Mouse (Mus musculus): Measurements from ENCODE around the gene Anxa8. TPM values are rescaled to one million over a fixed set of nuclear protein-coding genes. Genes with fewer than 3 reads are reported as not detected.

Gene Anxa8
- 1 to 10 TPM; 1.8 to 5.4 TPM for total RNA-seq (2021)
- long read RNA-seq, experiment 1, partial matches to known transcripts: 0 of 1 reads
- long read RNA-seq, experiment 1, other reads (novel, unspliced or antisense): 0 of 1 reads
- long read RNA-seq, experiment 2, partial matches to known transcripts: 0 of 2 reads
- long read RNA-seq, experiment 2, other reads (novel, unspliced or antisense): 0 of 2 reads

DNA sequence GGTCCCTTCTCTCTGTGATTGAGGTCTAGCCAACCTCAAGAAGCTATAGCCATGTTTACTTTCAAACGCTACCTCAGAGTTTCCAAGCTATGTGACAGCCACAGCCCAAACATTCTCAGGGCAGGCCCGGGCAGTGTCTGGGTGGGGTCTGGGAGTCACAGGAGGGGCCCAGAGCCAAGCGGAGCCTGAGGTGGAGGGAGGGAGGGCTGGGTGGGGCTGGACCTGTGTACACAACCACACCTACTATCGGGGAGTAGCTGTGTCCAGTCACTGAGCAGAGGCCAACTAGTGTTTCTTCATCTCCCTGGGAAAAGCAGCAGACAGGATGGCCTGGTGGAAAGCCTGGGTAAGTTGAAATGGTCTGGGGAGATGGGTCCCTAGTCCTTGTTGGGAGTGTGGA lies at the start of gene Anxa8:
Gene Anxa8 (plus strand): TSS at position 251 of the 400 bp plus-strand sequence.
- peak in 1 of 2 experiments; percentile 34 for DNase-seq

- DNase-seq: no peak
Measured at GRCm38 (mm10) chr14:34041241-34041640, 44.5 kb upstream of the Anxa8 start.

- DNase-seq: no peak
Measured at GRCm38 (mm10) chr14:34043341-34043740, 42.4 kb upstream of the Anxa8 start.

- DNase-seq: no peak
Measured at GRCm38 (mm10) chr14:34050101-34050779, 35.5 kb upstream of the Anxa8 start.

DNA sequence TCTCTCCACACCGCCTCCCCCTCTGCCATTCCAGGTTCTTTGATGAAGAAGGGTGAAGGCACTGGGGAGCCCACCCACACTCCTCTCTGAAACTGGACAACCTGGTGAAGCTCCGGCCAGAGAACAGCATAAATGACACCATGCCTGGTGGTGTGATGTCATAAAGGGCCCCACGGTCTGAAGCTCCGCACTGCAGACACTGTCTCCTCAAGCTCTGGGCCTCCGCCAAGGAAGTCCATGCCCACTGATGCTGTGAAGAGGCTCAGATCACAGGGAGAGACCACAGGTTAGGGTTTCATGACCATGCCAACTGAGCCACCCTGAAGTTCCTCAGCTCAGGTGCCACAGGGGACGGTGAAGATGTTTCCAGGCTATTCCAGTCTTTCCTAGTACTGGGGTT lies 33.3 kb upstream of the Anxa8 start, which contains the start of gene Antxrl:
Gene Antxrl (plus strand): TSS at position 192 of the 400 bp plus-strand sequence.
- no peak for DNase-seq

- no peak for DNase-seq
Measured at GRCm38 (mm10) chr14:34071665-34072064, 14.1 kb upstream of the Anxa8 start.

GRCm38 (mm10) chr14:34075346-34075745 lies 10.4 kb upstream of the Anxa8 start:
- DNase-seq: peak in 1 of 2 experiments; percentile 18

GRCm38 (mm10) chr14:34077222-34077621 lies 8.6 kb upstream of the Anxa8 start:
- DNase-seq: no peak

DNA sequence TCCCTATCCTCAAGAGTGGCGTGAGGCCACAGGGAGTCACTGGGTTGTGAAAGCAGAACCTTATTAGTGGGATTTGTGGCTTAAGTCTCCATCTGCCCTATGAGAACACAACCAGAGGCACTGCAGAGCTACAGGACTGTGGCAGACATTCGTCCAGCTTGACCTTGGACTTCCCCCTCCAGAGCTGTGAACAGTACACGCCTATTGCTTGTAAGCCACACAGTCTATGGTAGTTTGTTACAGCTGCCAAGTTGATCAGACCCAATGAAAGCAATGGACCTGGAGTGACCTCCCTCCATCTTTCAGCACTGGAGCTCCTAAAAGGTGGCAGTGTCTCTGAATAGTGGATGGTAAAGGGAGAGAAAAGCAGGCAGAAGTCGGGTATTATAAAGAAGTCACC lies 7.5 kb upstream of the Anxa8 start:
- no peak for DNase-seq

GRCm38 (mm10) chr14:34080321-34080997 lies 5.3 kb upstream of the Anxa8 start:
- DNase-seq: peak; percentile 67 to 85

DNA sequence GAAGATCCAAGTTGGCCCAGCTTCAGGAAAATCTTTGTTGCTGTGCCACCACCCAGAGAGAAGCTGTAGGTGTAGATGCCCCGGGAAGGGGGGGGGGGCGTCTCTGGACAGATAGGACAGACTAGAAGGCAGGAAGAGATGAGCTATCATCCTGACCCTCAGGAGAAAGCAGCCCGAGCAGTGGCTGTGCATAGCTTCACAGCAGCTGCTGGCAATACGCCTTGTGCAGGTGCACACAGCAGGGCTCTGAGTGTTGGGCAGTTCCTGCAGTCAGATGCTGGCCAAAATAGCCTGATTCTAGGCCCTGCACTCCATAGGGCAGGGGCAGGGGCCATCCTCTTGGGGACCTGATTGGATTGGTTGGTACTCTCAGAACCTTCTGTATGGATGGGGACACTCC lies 1.0 kb downstream of the Anxa8 start:
- DNase-seq: no peak

GRCm38 (mm10) chr14:34087856-34088398 lies 2.1 kb downstream of the Anxa8 start:
- no peak for DNase-seq

- no peak for DNase-seq
Measured at GRCm38 (mm10) chr14:34089796-34090195, 4.0 kb downstream of the Anxa8 start.

- DNase-seq: no peak
Measured at GRCm38 (mm10) chr14:34091475-34091874, 5.7 kb downstream of the Anxa8 start.

DNA sequence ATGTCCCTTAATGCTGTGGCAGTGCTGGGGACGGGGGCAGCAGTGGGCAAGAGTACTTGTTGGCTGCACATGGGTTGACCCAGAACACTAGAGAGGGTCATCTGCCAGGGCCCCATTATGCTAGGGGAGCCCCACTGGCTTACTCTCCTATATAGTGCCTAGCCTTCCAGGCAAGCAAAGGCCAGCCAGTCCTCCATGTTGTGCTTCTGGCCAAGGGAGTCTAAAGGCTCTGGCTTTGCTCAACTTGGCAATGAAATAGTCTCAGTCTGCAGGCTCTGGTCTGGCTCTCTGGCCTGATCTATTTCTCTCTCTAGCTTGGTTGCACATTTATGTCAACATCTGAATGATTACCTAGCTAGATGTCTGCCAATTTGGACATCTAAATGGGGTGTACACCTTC lies 7.1 kb downstream of the Anxa8 start:
- DNase-seq: no peak

DNA sequence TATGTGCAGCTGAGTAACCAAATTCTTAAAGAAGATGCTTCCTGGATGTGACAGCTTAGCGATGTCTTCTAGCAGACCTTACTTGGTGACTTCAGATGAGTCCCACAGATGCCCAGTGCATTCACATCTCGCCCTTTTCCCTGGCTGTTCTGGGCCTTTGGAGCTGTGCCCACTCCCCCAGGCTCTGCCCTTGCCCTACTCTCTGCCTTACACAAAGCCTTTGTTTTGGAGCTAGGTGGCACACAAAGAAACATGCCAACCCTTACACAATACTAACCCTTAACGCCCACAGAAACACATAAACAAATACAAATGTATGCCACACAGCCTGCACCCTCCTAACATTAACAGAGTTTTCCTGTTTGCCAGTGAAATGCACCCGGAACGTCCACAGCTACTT lies 10.4 kb downstream of the Anxa8 start:
- no peak for DNase-seq

- no peak for DNase-seq
Measured at GRCm38 (mm10) chr14:34102601-34103000, 16.8 kb downstream of the Anxa8 start, which contains the start of gene A630023A22Rik. Gene A630023A22Rik (minus strand): TSS chr14:34102754.

- no peak for DNase-seq
Measured at GRCm38 (mm10) chr14:34103855-34104254, 18.1 kb downstream of the Anxa8 start.

DNA sequence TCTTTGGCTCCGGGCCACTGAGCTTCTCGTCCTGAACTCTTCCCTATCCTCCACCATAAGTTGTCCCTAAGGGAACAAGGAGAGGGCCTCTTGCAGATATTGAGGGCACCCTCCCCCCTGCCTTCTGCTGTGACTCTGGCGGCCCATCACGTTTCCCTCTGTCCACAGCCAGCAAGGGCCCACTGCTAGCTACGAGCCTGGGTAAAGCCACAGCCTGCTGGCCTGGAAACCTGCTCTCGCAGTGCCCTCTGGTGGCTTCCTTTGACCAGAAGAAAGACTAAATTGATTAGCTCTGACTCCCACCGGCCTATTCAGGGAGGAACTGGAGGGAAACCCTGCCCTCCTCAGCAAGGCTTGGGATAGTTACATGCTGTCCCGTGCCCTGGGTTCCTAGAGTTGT lies 19.1 kb downstream of the Anxa8 start:
- DNase-seq: peak; percentile 75 to 86

GRCm38 (mm10) chr14:34106389-34107062 lies 20.7 kb downstream of the Anxa8 start:
- DNase-seq: peak in 1 of 2 experiments; percentile 47

DNA sequence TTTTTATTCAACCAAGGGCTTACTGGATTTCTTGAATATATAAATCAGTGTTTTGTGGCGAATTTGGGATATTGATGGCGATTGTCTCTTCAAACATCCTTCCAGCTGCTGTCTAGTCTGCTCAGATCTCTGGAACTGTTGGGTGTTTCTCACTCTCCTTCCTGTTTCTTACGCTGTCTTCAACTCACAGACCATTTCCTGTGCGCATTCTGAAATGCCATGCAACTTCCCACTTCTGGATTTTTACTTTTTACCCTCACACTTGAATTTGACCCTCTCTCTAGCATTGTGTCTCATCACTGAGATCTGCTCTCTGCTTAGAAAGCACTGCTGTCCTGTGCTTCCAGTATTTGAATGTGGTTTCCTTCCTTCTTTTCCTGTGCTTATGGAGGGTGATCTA lies 21.8 kb downstream of the Anxa8 start:
- DNase-seq: no peak

- no peak for DNase-seq
Measured at GRCm38 (mm10) chr14:34114311-34114710, 28.5 kb downstream of the Anxa8 start.
